Mouse (Mus musculus) adrenal gland, adult 18-20 months (tissue): ENCODE data around the gene Tle4. TPM values are rescaled to one million over a fixed set of nuclear protein-coding genes. Genes with fewer than 3 reads are reported as not detected.
"Not testable (repeated sequence)": the region's sequence is repeated elsewhere in the genome, so short reads cannot be mapped to it uniquely, and the experiment has no call there.

Experiments
- DNase-seq, 2 experiments: peaks; one replicate each; pipeline ENCODE4 v3.0.0; 2021 to 2022; ENCODE audit warnings: low spot score in 2 of 2
- long read RNA-seq, 2 experiments: library from polyadenylated mRNA; stranded (forward); transcript quantifications; one replicate each; pipeline ENCODE4 v2.0.0; 2021
- total RNA-seq, 2 experiments: library from RNA; stranded (reverse); gene quantifications; 1 replicate in 1 of 2; 2 replicates in 1 of 2; pipeline ENCODE4 v1.2.3; 2021

The Tle4 gene
- 10 to 100 TPM in 1 of 2 experiments, 1 to 10 TPM in 1; 8.8 to 11.0 TPM for total RNA-seq
- long read RNA-seq, experiment 1, partial matches to known transcripts: 0 of 1 reads
- long read RNA-seq, experiment 1, other reads (novel, unspliced or antisense): 1 of 1 reads
- long read RNA-seq, experiment 2, partial matches to known transcripts: 3 of 3 reads
- long read RNA-seq, experiment 2, other reads (novel, unspliced or antisense): 0 of 3 reads

DNA sequence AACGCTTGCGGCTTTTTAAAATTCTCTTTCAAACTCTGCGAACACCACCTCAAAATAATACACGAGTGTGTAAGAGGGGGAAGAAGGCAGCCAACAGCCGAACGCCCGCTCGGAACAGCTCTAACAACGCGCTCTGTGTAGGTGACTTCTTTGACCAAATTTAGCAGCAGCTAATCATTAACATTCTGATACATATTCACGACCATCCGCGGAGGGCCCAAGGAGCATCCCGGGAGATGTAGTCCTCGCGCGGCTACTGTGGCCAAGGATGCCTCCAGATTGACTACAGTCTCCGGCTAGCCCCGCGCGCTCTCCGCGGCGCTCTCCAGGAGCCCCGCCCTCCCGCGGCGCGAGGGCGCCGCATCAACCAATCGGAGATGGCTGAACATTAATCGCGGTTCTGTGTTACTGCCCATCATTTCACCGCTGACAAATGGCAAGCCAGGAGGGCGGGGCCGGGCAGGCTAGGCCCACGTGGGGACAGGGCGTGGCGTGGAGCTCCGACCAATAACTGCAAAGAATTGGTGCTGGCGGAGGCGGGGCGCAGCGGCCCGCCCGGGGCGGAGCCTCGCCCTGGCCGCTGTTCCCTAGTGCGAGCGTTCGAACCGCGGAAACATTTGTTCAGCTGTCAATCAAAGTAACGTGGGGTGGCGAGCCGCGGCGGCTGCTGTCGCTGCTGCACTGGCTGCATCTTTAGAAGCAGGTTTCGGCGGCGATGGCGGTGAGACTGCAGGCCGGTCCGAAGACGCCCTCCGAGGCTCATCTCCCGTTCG, at the start of gene Tle4:
TSS of gene Tle4 (minus strand) at position 135 of the 773 bp plus-strand sequence.
- peak; percentile 99 for DNase-seq

DNA sequence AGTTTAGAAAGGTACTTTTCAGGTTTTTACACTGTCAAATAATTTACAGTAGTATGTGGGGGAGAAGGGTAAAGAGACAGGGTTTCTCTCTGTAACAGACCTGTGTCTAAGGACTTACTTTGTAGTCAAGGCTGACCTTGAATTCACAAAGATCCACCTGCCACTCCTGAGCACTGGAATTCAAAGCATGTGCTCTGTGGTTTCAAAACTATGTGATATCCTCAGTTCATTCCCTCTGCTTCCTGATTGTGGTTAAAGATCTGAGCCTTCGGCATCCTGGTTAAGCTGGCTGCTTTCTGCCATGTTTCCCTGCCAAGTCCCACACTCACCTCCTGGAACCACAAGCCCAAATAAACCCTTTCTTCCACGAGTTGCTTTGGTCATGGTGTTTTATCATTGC, 47.8 kb upstream of the Tle4 start:
- no peak for DNase-seq

DNA sequence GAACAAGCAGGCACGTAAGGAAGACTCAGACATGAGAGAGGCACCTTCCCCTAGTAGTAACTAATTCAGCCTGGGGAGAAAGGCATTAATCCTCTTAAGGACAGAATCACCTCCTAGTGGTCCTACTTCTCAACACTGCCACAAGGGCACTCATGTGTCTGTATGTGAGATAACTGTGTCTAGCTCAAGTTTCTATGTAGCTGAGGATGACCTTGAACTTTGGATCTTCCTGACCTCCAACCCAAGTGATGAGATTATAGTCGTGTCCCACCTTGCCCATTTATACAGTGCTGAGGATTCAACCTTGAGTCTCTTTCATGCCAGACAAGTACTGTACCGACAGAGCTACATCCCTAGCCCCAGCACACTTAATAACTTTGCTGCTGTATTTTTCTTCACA, 46.9 kb upstream of the Tle4 start:
- DNase-seq: no peak

DNA sequence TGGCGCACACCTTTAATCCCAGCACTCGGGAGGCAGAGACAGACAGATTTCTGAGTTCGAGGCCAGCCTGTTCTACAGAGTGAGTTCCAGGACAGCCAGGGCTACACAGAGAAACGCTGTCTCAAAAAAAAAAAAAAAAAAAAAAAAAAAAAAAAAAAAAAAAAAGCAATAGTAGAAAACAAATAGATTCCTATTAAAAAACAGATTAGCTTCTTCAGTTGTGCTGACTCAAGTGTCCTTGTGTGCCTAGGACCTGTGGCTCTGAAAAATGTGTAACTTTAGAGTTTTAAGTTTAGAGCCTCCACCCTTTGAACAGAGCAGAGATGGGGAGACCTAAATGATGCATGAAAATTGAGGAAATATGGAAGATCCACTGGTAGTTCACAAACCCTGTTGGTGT, 45.2 kb upstream of the Tle4 start:
- not testable (repeated sequence) for DNase-seq

DNA sequence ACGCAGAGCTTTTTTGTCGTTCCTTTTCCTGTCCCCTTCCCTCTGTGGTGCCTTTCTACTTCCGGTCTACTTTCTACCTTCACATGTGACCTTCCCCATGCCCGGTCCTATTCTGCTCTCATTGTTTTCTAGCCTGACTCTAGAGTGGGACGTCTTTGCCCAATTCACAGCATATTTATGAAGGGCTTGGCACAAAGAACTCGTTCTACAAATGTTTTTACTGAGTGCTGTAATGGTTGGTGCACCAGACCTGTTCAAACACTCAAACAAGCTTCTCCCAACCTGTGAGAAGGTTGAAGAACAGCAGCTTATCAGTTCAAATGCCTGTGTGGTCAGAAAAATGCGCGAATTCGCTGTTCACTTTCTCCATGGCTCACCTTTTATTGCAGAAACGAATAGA, 44.8 kb upstream of the Tle4 start:
- DNase-seq: no peak

DNA sequence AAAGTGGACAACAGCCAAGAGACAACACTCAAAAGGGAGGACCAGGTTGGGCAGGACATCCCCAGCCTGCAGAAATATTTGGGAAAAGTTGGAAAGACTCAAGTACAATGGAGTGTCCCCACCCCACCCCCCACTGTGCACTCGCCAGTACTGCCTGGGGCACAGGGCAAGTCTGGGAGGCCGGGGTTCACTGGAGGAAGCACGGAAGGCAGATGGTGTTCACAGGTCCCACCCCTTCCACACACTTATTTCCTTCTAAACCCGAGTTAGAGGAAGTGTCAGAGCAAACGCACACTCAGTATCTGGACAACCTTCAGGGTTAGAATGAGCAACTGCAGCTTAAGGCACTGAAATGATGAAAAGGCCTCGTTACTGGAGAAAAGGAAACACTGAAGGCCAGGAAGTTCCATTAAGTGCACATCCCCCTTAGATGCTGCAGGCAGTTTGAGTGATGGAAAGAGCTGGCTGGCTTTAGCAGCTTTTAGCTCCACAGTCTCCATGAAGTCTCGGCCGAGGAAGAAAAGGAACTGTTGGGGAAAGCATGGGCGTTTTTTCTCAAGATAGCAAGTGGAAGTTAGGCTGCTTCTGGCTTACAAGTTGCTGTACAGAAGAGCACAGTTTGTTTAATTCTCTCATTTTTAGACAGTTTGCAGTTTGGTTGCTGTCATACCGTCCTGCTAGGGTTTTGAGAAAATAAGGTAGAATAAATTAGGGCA, 37.5 kb upstream of the Tle4 start:
- no peak for DNase-seq

DNA sequence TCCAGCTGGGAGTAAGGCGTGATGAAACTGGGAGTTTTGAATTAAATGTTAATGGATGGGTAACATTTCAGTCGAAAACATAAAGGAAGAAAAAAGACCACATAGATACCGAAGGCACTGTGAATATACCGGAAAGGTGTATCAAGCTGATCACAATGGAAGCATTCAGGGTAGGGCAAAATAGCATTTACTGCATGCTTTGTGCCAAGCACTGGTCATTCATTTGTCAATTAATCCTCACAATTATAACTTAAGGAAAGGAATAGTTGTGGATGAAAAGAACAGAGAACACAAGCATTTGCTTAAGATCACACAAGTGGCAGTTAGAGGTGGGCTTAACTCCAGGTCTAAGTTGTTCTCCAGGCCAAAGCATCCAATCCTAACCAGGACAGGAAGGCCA, 25.5 kb upstream of the Tle4 start:
- DNase-seq: no peak

DNA sequence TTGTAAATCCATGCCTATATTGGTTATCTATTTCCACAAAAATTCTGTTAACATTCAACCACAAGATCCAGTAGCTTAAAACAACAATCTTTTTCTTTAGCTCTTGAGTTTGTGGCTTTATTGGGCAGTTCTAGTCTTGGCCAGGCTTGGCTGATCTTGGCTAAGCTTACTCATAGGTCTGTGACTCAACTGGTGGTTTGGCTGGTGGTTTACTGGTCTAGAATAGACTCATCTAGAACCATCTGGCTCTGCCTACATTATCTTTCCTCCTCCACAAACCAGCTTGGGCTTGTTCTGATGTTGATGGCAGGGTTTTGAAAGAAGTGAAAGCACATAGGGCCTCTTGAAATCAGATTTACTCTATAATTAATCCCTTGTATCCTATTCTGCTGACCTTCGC, 22.7 kb upstream of the Tle4 start:
- DNase-seq: no peak

DNA sequence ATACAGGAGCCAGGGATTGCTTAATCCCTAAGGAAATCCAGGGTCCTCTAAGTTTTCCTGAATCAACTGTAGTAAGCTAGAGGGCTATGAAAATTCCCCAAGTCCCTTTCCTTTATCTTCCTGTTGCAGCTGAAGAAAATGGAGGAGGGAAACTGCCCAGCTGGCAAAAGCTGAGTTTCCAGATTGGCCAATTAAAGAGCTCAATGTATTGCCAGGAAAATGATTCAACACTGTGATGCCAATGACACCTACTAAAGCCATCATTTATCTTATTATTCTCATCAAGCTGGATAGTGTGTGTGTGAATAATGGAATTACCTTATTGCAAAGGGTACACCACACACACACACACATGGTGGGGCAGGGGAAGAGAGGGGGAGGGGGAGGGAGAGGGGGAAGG, 22.0 kb upstream of the Tle4 start:
- no peak for DNase-seq

DNA sequence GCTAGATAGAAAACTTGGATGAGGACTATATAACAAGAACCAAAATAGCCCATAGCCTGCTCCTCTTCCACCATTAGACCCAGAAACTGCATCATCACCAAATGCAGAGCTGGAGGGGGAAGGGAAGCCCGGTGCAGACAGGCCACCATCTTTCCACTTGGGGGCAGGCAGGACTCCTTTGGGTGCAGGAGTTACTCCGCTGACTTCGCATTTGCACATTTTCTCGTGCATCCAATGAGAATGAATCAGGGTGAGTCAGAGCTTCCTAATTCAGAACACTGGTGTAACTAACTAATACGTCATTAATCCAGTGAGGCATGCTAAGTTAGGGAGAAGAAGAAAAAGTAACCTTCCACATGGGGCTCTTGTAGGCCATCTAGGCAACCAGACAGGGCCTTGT, 17.0 kb upstream of the Tle4 start:
- DNase-seq: no peak

DNA sequence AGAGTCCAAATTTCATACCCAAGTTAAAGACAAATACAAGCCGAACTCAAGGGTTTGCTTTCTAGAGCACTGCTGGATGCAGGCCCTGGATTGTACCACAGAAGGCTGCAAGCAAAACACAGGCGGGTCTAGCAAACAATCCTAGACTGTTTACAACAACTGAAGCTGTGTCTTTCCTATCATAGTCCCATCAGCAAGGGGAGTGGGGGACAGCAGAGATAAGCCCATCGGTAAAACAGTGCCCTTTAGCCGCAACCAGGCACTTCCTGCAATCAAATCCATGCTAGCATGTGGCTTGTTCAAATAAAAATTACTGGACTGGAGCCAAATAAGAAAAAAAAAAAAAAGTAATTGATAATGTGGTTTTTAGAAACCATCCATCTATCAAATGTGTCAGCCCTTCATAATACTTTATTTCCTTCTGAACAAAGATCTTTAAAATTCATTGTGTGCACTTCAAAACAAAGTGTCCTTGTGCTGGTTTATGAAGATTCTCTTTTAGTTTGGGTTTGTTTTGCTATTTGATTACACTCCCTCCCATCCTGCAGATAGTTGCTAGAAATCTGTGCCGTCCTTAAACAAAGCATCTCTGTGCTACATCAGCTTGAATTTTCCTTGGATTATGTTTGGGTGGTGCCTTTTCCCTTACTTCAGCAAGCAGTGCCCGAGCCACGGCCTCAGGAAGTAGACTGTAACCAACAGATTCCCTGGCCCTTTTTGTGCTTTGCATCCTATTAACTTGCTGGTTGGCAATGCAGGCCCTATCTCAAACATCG, 12.9 kb upstream of the Tle4 start:
- no peak for DNase-seq

DNA sequence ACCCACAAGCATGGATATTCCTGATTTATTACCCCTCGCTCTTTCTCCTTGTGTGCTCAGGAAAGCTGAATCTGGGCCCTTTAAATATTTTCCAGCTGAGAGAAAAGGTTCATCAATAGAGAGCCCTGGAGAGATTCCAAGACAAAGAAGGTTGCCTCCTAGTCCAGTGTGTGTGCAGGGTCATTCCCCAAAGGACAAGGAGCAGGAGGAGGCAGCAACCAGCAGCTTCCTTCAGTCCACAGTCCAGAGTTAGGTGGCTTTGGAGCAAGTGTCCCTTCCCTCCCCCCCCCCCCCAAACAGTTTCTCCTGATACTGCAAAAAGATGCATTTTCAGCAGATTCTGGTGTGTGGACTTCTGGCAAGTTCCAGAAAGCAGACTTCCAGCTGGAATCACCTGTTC, 3.0 kb upstream of the Tle4 start:
- no peak for DNase-seq

DNA sequence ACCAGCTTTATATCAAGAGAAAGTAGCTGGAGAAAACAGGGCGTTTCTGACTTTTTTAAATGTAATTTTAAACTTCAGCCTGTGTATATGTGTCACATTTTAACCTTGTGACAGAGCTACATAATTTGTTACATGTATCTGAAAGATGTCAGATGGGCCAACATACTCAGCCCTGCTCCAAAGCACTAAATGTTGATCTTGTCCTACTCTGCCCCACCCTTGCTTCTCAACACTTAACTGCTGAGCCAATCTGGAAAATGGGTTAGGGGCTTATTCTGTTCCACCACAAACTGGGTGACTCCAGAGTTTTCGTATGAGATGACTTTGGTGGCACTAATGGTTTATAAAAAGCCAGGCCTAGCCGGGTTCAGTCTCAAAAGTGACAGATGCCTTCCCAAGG, 2.5 kb upstream of the Tle4 start:
- no peak for DNase-seq

DNA sequence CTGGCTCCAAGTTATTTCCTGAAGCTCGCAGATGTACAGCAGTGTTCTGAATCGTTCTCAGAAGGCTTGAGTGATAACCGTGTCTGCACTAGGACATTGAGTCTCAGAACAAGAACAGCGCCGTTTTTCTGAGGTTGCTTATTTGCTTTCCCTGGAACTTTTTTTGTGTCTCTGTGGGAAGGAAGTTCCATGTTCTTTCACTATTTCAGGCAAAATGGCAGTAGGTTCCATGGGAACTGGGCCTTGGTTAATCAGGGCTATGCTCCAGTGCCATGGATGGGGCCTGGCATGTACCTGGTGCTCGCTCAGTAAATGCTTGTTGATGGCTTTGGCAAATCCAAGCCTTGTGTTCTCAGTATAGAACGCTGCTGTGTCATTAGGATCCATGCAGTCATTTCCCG, 2.0 kb upstream of the Tle4 start:
- no peak for DNase-seq

DNA sequence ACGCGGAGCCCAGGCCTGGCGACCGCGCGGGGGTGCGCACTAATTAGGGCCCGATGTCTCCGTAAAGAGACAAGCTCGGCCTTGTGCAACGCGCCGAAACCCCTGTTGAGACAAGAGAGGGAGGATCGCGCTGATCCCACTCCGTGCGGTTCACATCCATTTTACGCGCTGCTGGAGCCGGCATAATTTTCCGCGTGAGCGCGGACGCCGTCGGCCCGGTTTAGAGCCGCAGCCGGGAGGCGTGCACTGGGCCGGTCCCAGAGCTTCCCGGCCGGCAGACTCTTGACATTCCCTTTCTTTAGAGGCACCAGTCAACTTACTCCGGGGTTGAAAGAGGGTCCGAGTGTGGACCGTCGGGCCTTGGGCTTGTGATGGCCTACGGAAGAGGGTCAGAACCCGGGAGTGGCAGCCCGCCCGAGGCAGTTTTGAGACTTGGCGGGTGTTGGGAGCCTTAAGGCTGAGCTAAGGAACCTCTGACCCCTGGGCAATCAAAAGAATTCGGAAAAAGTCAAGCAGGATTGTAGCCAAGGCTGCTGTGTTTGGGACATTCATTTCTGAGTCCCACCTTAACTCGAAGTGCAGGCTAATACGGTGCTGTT, 938 bp upstream of the Tle4 start:
- DNase-seq: no peak

DNA sequence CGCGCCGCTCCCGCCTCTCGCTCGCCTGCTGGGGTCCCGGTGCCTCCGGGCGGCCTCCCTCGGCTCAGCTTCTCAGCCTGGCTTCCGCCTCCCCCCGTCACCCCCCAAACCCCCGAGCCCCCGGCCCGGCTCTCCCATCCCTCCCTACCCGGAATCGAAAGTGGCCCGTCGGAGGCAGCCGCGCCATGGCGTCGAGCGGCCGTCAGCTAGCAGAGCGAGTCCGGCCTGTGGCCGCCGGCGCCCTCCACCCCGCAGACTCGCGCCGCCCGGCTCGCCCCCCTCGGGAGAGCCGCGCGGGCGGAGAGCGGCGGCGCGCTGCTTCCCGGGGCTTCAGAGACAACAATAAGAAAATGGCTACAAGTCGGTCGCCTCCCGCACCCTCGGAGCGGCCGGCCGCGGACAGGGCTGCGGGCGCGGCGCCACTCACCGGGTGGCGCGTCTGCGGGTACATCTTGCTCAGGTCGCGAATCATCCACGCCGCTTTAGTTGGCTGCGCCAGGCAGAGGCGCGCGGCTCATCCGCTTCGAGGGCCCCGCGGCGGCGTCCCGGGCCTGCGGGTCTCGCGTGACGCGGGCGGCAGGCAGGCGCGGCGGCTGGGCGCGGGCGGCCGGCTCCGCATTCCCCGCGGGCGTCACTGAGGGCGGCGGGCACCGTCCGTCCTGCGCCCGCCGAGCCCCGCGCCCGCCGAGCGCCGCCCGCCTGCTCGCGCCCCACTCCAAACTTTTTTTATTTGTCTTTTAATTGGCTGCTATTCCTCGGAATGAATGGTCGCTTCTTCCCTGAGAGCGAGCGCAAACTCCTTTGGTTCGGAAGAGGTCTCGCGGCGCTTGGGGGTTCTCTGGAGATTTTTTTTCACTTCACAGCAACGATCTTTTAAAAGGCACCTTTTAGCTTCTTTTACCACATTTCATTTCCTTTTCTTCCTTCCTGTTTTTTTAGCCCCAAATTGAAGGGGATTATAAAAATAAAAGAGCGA, 622 bp downstream of the Tle4 start:
- DNase-seq: peak; percentile 48 to 56

DNA sequence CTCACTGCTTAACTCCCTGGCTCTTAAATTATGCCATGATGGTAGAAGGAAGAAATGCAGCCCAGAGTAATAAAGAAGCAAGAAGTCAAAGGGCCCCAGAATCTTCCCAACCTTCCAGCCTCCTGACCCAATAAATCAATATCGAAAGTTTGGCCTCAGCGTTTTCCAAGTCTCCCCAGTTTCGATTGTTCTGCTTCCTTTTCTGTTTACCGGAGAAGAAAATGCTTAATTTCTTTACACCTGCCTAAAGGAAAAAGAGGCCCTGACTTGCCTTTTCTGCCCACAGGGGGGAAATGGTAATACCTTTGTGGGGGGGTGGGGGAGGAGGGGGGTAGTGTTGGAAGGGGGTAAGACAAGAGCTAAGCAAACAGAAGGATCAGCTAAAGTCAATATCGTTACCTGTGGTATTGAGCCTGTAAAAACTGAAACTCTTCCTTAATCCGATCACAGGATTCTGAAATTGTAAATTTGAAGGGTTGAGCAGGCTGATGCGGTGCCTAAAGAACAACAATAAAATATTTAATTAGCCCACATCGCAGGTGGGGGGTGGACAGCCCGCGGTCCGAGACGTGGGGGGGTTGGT, 1.4 kb downstream of the Tle4 start:
- DNase-seq: no peak

DNA sequence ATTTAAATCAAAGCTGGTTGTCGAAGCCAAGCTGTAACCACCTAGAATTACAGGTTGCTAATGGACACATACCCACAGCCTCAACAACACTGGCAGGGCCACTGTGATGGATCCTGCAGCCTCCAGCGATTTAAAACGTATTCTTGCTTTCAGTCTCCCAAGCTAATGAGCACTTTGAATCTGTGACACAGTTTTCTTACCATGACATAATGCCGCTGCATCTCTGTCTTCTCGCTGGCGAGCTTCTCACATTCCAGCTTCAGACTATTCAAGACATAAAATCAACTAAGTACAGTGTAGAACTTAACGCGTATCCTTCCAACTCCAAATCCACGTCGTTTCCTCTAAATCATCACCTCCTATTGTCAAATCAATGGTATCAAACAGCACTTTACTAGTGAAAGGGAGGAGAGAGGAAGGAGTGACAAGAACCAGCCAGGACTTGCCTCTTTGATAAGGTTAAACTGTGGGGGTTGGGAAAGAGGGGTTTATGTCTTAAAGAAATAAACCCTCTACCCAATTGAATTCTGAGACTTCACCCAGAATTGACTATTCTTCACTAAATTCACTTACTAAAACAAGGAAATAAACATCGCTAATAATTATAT, 2.4 kb downstream of the Tle4 start:
- DNase-seq: no peak

DNA sequence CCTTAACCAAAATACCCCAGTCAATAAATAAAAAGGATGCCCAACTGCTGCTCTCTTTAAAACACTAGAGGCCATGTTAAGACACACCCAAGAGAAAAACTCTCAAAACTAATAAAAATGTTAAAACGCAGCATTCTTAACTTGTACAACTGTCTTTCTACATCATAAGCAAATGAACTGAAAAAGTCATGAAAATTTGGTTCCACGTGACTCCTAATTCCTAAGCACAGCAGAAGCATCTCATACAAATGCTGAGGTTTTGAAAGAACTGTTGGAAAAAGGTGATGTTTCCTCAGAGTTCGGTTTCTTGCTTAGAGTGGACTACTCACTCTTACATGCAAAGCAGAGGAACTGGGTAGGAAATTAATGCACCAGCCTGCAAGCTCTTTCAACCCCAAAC, 3.3 kb downstream of the Tle4 start:
- DNase-seq: no peak
